Mouse (Mus musculus) intestine, embryonic 15.5 days (tissue): Measurements from ENCODE around the gene Thsd4. TPM values are rescaled to one million over a fixed set of nuclear protein-coding genes. Genes with fewer than 3 reads are reported as not detected.

Source experiments
- ATAC-seq: fragments of 200-750 bp; cut with Nextera tagmentation; 2 replicates; pipeline ENCODE4 v1.8.0; 2017; ENCODE audit warnings: moderate TSS enrichment, moderate library complexity
- H3K27ac ChIP-seq: fragments of 300-500 bp; sonication (generic); 2 replicates; pipeline ENCODE4 v1.5.1; 2015; ENCODE audit warnings: mild to moderate bottlenecking, inconsistent platforms
- H3K27me3 ChIP-seq: fragments of 300-500 bp; sonication (generic); replicated peaks from 2 replicates; pipeline ENCODE4 v1.6.1; 2015; ENCODE audit warnings: inconsistent platforms
- H3K36me3 ChIP-seq: fragments of 300-500 bp; sonication (generic); 2 replicates; pipeline ENCODE4 v1.6.1; 2015; ENCODE audit warnings: inconsistent platforms
- H3K4me1 ChIP-seq: fragments of 300-500 bp; sonication (generic); replicated peaks from 2 replicates; pipeline ENCODE4 v1.6.1; 2015; ENCODE audit warnings: inconsistent platforms
- H3K4me2 ChIP-seq: fragments of 300-500 bp; sonication (generic); replicated peaks from 2 replicates; pipeline ENCODE4 v1.6.1; 2015; ENCODE audit warnings: mild to moderate bottlenecking, inconsistent platforms
- H3K4me3 ChIP-seq: fragments of 300-500 bp; sonication (generic); replicated peaks from 2 replicates; pipeline ENCODE4 v1.5.1; 2015; ENCODE audit warnings: inconsistent platforms
- H3K9ac ChIP-seq: fragments of 300-500 bp; sonication (generic); 2 replicates; pipeline ENCODE4 v1.6.1; 2015; ENCODE audit warnings: inconsistent platforms
- H3K9me3 ChIP-seq: fragments of 300-500 bp; sonication (generic); 2 replicates; pipeline ENCODE4 v1.6.1; 2016; ENCODE audit warnings: inconsistent platforms
- WGBS: fragments of 180-500 bp; shearing (Covaris S2); methylation state at CpG from one replicate; pipeline ENCODE4 v1.1.7; 2015; 5-methylcytosine and 5-hydroxymethylcytosine counted together
- polyA plus RNA-seq: library from polyadenylated mRNA; unstranded; fragments of >200 nt; fragmentation: Nextera tagmentation; extraction: Ambion mirVana; gene quantifications from 2 replicates; pipeline ENCODE4 v1.2.1, GENCODE M21; 2015

Gene Thsd4
- 23.2 and 25.8 TPM in 2 replicates for polyA plus RNA-seq

DNA sequence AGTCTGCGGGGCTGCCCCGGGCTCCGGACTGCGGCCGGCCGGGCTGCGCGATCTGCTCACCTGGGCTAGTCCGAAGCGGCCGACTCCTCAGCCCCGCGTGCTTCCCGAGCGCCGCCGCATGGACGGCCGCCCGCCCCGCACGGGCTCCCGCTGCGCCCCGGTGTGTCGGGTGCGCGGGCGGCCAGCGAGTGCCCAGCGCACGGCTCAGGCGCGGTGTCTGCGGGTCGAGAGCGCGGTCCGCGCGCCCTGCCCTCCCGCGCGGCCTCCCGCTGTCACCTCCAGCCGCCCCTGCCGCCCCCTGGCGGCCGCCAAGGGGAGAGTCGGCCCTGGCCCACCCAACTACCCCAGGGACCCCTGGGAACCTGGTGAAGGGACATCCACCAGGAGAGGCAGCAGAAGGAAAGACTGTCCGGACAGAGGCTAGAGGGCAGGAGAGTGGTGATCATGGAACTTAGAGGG, at the start of gene Thsd4:
Gene Thsd4, minus strand, starts transcription at position 241 of the 459 bp plus-strand sequence.
- Histone ChIP-seq H3K9me3 (no peaks in the 10 kb centered on the region), H3K36me3 (0 out of 2 replicates have a peak, but pooled peaks cover 3% of the 10 kb centered on the region), H3K4me3 (peak within 1 kb of the TSS; percentile 76), H3K27me3 (no peaks in the 10 kb centered on the region), H3K4me2 (peak within 1 kb of the TSS; percentile 83), H3K4me1 (peaks cover 62% of the 10 kb centered on the region), H3K9ac (peak within 1 kb of the TSS; percentile 87), H3K27ac (peak within 1 kb of the TSS; percentile 75)
- peak; percentile 79 for ATAC-seq
- 1% methylated on average over 51 of the region's 51 CpGs for WGBS

DNA sequence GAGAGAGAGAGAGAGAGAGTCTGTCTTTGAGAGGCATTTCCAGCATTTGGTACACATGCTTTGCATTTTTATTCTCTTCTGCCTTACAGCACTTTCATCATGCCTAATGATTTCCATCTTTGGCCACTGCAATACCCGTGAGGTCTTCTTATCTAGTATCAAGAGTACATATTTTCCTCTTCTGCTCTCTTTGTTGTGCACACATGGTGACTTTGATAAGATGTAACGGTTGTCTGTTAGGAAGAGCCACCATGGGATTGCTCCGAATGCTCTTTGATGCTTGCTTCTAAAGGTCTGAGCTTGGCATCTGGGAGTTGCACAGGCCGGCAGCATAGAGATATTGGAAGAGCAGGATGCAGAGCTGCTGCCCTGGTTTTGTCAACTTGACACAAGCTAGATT, 49.2 kb upstream of the Thsd4 start:
- H3K4me1 ChIP-seq: no peaks in the 10 kb centered on the region
- no peak overlapping the region for H3K4me2 ChIP-seq
- H3K27me3 ChIP-seq: no peaks in the 10 kb centered on the region
- H3K9me3 ChIP-seq: no peaks in the 10 kb centered on the region
- WGBS: 77% methylated on average over 4 of the region's 4 CpGs
- H3K27ac ChIP-seq: no peak overlapping the region
- ATAC-seq: no peak
- no peak overlapping the region for H3K9ac ChIP-seq
- H3K36me3 ChIP-seq: no peaks in the 10 kb centered on the region
- no peak overlapping the region for H3K4me3 ChIP-seq

DNA sequence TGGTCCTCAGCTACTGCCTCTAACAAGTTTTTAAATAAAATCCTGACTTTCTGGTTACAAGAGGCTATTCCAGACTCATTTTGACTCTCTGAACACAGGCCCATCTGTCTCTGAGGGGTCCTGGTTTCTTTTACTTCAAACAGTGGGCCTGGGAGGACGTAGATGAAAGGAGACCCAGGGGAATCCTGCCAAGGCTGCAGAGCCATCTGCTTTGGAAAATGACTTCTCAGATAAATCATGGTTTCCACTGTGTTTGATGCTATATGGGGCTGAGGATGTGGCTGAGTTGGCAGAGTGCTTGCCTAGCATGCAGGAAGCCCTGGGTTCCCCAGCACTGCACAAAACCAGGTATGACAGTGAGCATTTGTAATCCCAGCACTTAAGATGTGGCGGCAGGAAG, 47.5 kb upstream of the Thsd4 start:
- Histone ChIP-seq H3K36me3 (no peaks in the 10 kb centered on the region), H3K4me1 (no peaks in the 10 kb centered on the region), H3K27ac (no peak overlapping the region), H3K9me3 (no peaks in the 10 kb centered on the region), H3K4me3 (no peak overlapping the region), H3K27me3 (no peaks in the 10 kb centered on the region), H3K9ac (no peak overlapping the region), H3K4me2 (no peak overlapping the region)
- 43% methylated on average over 2 of the region's 2 CpGs for WGBS
- no peak; the same call in 1 of the 2 replicates for ATAC-seq

DNA sequence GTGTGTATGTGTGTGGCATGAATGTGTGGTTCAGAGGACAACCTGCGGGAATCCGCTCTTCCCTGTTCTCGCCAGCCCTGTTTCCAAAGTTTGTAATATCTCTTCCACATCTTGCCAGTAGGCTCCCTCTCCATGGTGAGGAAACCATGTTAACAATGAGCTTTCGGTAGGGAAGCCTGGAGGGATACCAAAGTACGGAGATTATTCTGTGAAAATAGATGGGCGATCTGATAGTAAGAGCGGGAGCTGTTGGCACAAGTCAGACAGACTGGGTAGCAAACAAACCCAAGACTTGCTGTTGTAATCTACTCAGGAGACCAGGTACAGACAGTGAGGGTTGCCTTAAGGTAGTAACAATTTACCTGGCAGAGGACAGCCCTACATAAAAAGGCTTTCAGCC, 42.0 kb upstream of the Thsd4 start:
- H3K27me3 ChIP-seq: no peaks in the 10 kb centered on the region
- no peak overlapping the region for H3K27ac ChIP-seq
- H3K36me3 ChIP-seq: no peaks in the 10 kb centered on the region
- no peak for ATAC-seq
- no peak overlapping the region for H3K9ac ChIP-seq
- peaks cover 10% of the 10 kb centered on the region; the same call in 1 of the 2 replicates for H3K4me1 ChIP-seq
- H3K9me3 ChIP-seq: no peaks in the 10 kb centered on the region
- 92% methylated on average over 7 of the region's 7 CpGs for WGBS
- H3K4me2 ChIP-seq: no peak overlapping the region
- no peak overlapping the region for H3K4me3 ChIP-seq

DNA sequence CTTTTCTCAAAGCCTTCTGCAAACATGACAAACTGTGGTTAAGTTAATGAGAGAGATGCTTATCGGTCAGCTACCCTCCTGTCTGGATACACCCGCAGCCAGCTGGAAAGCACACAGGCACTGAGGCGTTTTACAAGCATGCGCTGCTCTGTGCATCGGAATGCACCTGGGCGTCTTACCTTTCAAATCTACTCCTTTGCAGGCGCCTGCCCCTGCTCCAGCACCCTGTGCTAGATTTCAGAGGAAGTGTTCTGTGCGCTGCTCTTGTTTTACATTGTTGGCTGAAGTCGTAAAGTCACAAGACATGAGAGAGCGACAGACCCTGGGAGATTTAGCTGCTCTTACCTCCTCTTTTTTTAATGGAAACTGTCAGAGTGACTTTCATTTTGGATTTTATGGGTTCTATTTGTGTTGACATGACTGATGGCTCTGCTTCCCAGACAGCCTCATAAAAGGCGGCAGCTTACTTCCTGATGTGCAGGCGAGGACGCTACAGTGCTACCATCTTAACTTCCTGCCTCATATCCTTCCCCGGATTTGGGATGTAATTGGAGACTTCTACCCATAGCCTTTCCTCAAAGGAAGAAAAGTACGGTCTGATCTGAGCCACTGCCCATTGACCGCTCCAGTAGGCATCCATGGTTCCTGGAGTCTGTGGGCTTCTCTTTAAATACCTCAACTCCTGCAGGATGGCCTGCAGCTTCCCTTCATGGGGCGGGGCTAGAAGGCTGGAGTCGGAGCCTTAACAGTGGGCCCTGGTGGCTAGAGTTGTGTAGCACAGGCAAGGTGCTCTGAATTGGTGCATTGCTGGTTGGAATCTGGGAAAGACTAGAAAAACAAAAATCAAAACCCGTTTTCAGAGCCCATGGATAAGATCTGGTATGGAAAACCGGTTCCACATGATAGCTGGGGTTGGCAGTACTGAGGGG, 40.9 kb upstream of the Thsd4 start:
- H3K4me2 ChIP-seq: peak overlapping the region; percentile 48
- no peaks in the 10 kb centered on the region for H3K36me3 ChIP-seq
- H3K27me3 ChIP-seq: no peaks in the 10 kb centered on the region
- H3K4me1 ChIP-seq: peaks cover 10% of the 10 kb centered on the region; the same call in 1 of the 2 replicates
- H3K9ac ChIP-seq: no peak overlapping the region
- no peak overlapping the region for H3K27ac ChIP-seq
- no peaks in the 10 kb centered on the region for H3K9me3 ChIP-seq
- 30% methylated on average over 20 of the region's 20 CpGs for WGBS
- ATAC-seq: peak; percentile 75
- H3K4me3 ChIP-seq: peak overlapping the region; percentile 16

DNA sequence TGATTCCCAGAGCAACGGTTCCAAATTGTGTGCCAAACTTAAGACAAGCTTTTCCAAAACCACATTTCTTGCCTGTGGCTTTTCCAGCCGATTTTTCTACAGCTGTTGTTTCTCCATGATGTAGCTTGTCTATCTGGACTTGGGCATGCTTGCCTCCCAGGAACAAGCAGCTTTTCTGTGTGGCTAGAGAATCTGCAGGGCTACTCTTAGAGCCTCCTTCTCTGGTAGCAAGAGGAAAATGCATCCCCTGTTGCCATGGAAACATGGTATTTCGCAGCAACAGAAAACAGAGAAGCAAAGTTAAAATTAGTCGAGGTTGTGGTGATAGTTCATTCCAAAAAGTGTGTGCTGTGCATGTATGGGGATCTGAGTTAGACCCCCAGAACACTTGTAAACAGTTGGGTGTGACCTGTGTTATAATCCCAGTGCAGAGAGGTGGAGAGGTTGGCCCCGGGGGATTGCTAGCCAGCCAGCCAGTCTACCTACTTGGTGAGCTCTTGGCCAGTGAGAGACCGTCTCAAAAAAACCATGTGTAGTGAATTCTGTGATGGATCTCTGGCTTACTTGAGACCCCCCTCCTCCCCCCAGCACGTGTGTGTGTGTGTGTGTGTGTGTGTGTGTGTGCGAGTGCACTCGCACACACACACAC, 39.9 kb upstream of the Thsd4 start:
- no peak for ATAC-seq
- Histone ChIP-seq H3K9ac (no peak overlapping the region), H3K27ac (no peak overlapping the region), H3K36me3 (no peaks in the 10 kb centered on the region), H3K27me3 (no peaks in the 10 kb centered on the region), H3K4me1 (peaks cover 10% of the 10 kb centered on the region; the same call in 1 of the 2 replicates), H3K4me2 (0 out of 2 replicates have a peak overlapping the region, but pooled peaks have one; percentile 48), H3K4me3 (no peak overlapping the region), H3K9me3 (no peaks in the 10 kb centered on the region)
- 48% methylated on average over 9 of the region's 9 CpGs for WGBS

DNA sequence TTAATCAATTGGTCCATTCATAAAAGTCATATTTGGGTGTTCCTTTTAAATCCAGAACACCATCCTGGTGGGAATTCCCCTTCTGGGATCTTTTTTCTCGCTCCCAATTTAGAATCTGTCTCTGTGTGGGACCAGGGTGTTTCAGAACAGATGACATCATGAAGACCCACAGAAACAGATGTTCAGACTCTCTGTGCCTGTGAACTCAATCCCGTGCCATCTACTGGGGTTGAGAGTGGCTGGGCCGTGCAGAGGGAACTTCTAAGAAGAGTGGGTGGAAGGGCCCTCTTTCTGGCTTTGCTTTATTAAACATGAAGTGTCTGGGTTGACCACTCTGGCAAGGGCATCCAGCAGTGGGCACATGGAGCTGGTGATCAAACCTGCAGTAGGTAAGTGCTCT, 36.7 kb upstream of the Thsd4 start:
- WGBS: 69% methylated on average over 3 of the region's 3 CpGs
- Histone ChIP-seq H3K9me3 (no peaks in the 10 kb centered on the region), H3K9ac (no peak overlapping the region), H3K27ac (no peak overlapping the region), H3K27me3 (no peaks in the 10 kb centered on the region), H3K4me3 (no peak overlapping the region), H3K4me1 (peaks cover 10% of the 10 kb centered on the region; the same call in 1 of the 2 replicates), H3K36me3 (no peaks in the 10 kb centered on the region), H3K4me2 (no peak overlapping the region)
- no peak for ATAC-seq

DNA sequence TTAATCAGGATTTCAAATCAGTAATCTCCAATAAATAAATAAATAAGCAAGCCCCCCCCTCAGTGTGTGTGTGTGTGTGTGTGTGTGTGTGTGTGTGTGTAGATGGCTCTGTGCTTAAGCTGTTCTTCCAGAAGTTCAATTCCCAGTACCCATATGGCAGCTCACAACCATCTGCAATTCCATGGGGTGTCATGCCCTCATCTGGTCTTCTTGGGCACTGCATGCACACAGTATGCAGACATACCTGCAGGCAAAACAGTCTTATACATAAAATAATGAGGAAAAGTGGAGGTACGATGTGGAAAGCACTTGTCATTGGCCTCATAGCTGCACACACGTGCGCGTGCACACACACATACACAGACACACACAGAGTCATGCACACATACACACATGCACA, 29.4 kb upstream of the Thsd4 start:
- H3K4me2 ChIP-seq: no peak overlapping the region
- H3K27me3 ChIP-seq: no peaks in the 10 kb centered on the region
- no peak for ATAC-seq
- no peaks in the 10 kb centered on the region for H3K4me1 ChIP-seq
- no peak overlapping the region for H3K27ac ChIP-seq
- 94% methylated on average over 4 of the region's 4 CpGs for WGBS
- no peak overlapping the region for H3K9ac ChIP-seq
- H3K36me3 ChIP-seq: no peaks in the 10 kb centered on the region
- no peaks in the 10 kb centered on the region for H3K9me3 ChIP-seq
- no peak overlapping the region for H3K4me3 ChIP-seq

DNA sequence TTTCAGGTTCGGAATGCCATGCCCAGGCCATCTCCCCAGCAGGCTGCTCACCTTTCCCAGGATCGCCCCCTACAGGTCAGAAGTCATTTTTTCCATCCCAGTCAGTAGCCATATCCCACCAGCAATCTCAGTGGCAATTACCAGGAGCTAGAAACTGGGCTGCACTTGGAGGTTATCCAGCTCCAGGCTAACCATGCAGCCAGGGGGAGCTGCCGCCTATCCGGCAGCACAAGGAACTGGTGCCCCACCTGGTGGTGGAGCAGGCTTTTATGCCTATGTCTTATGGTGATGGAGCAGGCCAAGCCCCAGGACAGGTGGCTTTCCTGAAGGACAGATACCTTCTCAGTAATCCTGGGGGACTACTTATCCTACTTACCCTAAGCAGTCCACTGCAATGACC, 26.3 kb upstream of the Thsd4 start:
- H3K27ac ChIP-seq: no peak overlapping the region
- ATAC-seq: 0 out of 2 replicates have a peak, but pooled peaks have one; percentile 20
- 33% methylated on average over 4 of the region's 4 CpGs for WGBS
- no peaks in the 10 kb centered on the region for H3K36me3 ChIP-seq
- H3K27me3 ChIP-seq: no peaks in the 10 kb centered on the region
- 0 out of 2 replicates have a peak, but pooled peaks cover 5% of the 10 kb centered on the region for H3K4me1 ChIP-seq
- H3K4me2 ChIP-seq: no peak overlapping the region
- no peak overlapping the region for H3K9ac ChIP-seq
- no peaks in the 10 kb centered on the region for H3K9me3 ChIP-seq
- no peak overlapping the region for H3K4me3 ChIP-seq

DNA sequence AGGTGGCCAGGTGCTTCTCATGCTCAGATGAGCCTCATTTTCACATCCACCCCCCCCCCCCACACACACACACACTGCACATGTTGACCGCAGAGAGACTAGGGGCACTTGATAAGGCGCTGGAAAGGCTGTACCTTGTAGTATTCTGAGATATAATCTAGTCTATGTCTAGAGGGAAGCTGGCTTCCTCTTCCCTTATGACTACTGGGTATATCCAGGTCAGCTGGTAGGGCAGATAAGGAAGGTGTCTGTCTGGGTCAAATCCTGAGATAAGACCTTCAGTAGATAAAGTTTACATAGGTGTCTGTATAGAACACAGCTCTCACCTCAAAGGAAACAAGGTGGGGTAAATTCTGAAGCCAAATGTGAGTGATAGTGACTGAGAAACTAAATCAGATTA, 24.3 kb upstream of the Thsd4 start:
- no peak overlapping the region for H3K9ac ChIP-seq
- WGBS: 75% methylated on average over 2 of the region's 2 CpGs
- no peak overlapping the region for H3K27ac ChIP-seq
- no peak for ATAC-seq
- H3K4me2 ChIP-seq: no peak overlapping the region
- no peaks in the 10 kb centered on the region for H3K9me3 ChIP-seq
- no peaks in the 10 kb centered on the region for H3K27me3 ChIP-seq
- H3K36me3 ChIP-seq: no peaks in the 10 kb centered on the region
- no peak overlapping the region for H3K4me3 ChIP-seq
- H3K4me1 ChIP-seq: 0 out of 2 replicates have a peak, but pooled peaks cover 5% of the 10 kb centered on the region

DNA sequence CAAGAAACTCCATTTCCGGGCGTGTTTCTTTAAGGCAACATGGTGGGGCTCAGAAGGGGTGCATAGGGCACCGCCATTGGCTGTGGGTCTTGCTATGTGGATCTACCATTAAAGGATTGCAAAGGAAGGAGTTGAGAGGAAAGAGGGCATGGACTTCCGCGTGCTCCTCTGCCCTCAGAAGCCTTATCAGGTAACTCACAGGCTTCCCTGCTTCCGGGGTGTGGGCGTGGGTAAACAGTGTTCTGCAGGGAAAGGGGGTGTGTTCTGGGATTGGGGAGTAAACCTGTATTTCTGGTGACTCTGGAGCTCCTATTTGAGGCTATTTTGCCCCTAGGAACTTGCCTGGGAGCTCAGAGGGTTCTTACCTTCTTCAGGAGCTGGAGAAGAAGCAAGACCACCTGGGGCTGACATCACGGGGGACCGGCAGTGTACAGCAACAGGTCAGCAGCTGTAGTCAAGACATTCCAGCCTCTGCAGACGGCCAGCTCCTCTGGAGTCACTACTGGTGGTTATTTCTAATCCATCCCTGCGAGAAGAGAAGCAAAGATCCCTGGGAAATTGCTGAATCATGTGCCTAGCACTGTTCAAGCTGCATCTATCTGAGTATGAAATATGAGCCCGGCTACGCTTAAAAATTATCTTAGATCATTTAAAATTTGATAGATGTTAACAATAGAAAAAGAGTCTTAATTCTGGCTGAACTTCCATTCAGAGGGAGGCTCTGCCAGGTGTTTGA, 23.7 kb upstream of the Thsd4 start:
- peak; percentile 88 for ATAC-seq
- 0 out of 2 replicates have a peak overlapping the region, but pooled peaks have one; percentile 18 for H3K27ac ChIP-seq
- H3K4me1 ChIP-seq: 0 out of 2 replicates have a peak, but pooled peaks cover 5% of the 10 kb centered on the region
- H3K27me3 ChIP-seq: no peaks in the 10 kb centered on the region
- WGBS: 65% methylated on average over 13 of the region's 13 CpGs
- H3K4me2 ChIP-seq: peak overlapping the region; percentile 29; the same call in 1 of the 2 replicates
- no peaks in the 10 kb centered on the region for H3K9me3 ChIP-seq
- no peak overlapping the region for H3K4me3 ChIP-seq
- no peaks in the 10 kb centered on the region for H3K36me3 ChIP-seq
- H3K9ac ChIP-seq: no peak overlapping the region
